Comparison of ENCODE assay signal across 9 mouse cellular contexts in the genomic region with DNA sequence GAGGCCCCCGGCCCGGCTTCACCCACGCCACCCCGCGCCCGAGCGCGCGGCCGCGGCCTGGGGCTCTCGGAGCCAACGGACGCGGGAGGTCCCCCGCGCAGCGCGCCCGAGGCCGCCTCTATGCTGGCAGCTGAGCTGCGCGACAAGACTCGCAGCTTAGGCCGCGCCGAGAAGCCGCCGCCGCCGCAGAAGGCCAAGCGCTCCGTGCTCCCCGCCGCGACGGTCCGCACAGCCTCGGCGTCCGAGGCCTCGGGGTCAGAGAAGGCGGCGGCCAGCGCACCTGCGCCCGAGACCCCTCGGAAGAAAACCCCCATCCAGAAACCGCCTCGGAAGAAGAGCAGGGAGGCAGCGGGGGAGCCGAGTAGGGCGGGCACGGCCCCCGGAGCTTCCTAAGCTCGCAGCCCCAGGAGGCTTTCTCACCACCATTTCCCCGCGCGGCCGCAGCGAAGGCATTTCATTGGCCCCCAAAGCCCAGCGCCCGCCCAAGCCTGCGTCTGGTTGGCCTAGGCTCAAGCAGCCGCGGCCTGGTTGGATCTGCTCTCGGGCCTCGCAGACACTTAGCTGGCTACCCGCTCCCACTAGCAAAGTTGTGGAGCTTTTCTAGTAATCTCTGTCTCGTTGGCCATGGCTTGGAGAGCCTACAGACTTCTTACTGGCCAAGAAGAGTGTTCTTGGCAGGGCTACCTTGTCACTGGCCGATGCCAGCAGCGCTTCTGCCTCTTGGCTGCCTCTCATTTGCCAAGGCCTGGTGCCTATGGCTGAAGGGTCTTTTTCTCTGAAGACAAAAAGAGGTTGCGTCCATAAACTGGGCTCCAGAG. TPM values are rescaled to one million over a fixed set of nuclear protein-coding genes. Genes with fewer than 3 reads are reported as not detected.
A peak's percentile ranks its signal among the peaks of the same experiment; 100 is the strongest.
DNase-seq lines count a peak whose midpoint lies in the region; ATAC-seq and TF ChIP-seq lines count a peak whose summit lies in the region.
"Had no signal": no experiment of that assay in that cellular context is flagged by ENCODE, and none has a peak within 500 bp of the region (broad histone marks: within the 10 kb centered on the region; RNA-seq: fewer than 3 reads in every experiment).

No protein-coding gene starts in this region.

- H3K4me1 ChIP-seq in forebrain, embryonic 15.5 days = peaks cover 56% of the 10 kb centered on the region
- peaks cover 40% of the 10 kb centered on the region for H3K4me1 ChIP-seq in liver, embryonic 15.5 days (replicated peaks)
- H3K4me1 ChIP-seq in neural tube, embryonic 13.5 days (replicated peaks) = peaks cover 63% of the 10 kb centered on the region
- H3K4me1 ChIP-seq in stomach, postnatal 0 days (replicated peaks; ENCODE audit: control insufficient read depth, insufficient read depth) = peaks cover 12% of the 10 kb centered on the region

- TF ChIP-seq CTCF in stomach, postnatal 0 days (IDR thresholded peaks at IDR 0.05; ENCODE audit: low read depth) = no peak

- DNase-seq in c-Kit-positive CD71-positive TER-119-positive erythroid progenitor cells, embryonic 14.5 days (ENCODE audit: low spot score) = peak; percentile 69
- peak; percentile 85 to 88 for DNase-seq in heart, postnatal 14 days
- DNase-seq in large intestine, adult 2 months (ENCODE audit: low read depth, low spot score) = peak; percentile 53
- peak; percentile 86 for DNase-seq in stomach, postnatal 0 days (ENCODE audit: low spot score)

- H3K27me3 ChIP-seq in forebrain, embryonic 15.5 days = peaks cover 40% of the 10 kb centered on the region
- H3K27me3 ChIP-seq in liver, embryonic 15.5 days = peaks cover 96% of the 10 kb centered on the region
- peaks cover 64% of the 10 kb centered on the region for H3K27me3 ChIP-seq in neural tube, embryonic 13.5 days
- no peaks in the 10 kb centered on the region for H3K27me3 ChIP-seq in stomach, postnatal 0 days (ENCODE audit: control insufficient read depth, insufficient read depth, low read length)

- no peak for TF ChIP-seq EP300 in stomach, postnatal 0 days (optimal IDR thresholded peaks at IDR 0.05)

- peak overlapping the region; percentile 85 for H3K9ac ChIP-seq in forebrain, embryonic 15.5 days (replicated peaks)
- H3K9ac ChIP-seq in liver, embryonic 15.5 days = peak overlapping the region; percentile 35; the same call in 1 of the 2 replicates
- peak overlapping the region; percentile 89 for H3K9ac ChIP-seq in neural tube, embryonic 13.5 days
- peak overlapping the region; percentile 56 for H3K9ac ChIP-seq in stomach, postnatal 0 days (ENCODE audit: low read length)

- H3K36me3 ChIP-seq in forebrain, embryonic 15.5 days = no peaks in the 10 kb centered on the region
- H3K36me3 ChIP-seq in liver, embryonic 15.5 days (replicated peaks) = no peaks in the 10 kb centered on the region
- no peaks in the 10 kb centered on the region for H3K36me3 ChIP-seq in neural tube, embryonic 13.5 days
- H3K36me3 ChIP-seq in stomach, postnatal 0 days (ENCODE audit: control insufficient read depth, insufficient read depth, low read length) = peaks cover 4% of the 10 kb centered on the region; the same call in 1 of the 2 replicates
- H3K36me3 ChIP-seq: G1E had no signal

- ATAC-seq in CD4-positive, CD25-positive, alpha-beta regulatory T cell, adult 4 months = peak; percentile 93
- peak; percentile 92 for ATAC-seq in forebrain, embryonic 15.5 days (replicated peaks)
- peak; percentile 68; the same call in 1 of the 2 replicates for ATAC-seq in liver, embryonic 15.5 days (ENCODE audit: insufficient read depth)
- peak; percentile 85 for ATAC-seq in neural tube, embryonic 13.5 days (ENCODE audit: low read depth)
- ATAC-seq in stomach, postnatal 0 days (ENCODE audit: low FRiP score, low TSS enrichment) = peak; percentile 58

- under 1% methylated on average over 72 of the region's 73 CpGs for WGBS in forebrain, embryonic 15.5 days
- WGBS in large intestine, adult 2 months = 14% methylated on average over 73 of the region's 73 CpGs
- 4% methylated on average over 73 of the region's 73 CpGs for whole genome bisulfite sequencing in liver, embryonic 15.5 days (ENCODE audit: insufficient replicate concordance)
- WGBS in neural tube, embryonic 13.5 days = 2% methylated on average over 73 of the region's 73 CpGs
- 26% methylated on average over 32 of the region's 73 CpGs for WGBS in stomach, postnatal 0 days

- H3K4me2 ChIP-seq in forebrain, embryonic 15.5 days (replicated peaks) = peak overlapping the region; percentile 96
- peak overlapping the region; percentile 81 for H3K4me2 ChIP-seq in liver, embryonic 15.5 days
- peak overlapping the region; percentile 89 for H3K4me2 ChIP-seq in neural tube, embryonic 13.5 days
- H3K4me2 ChIP-seq in stomach, postnatal 0 days (replicated peaks; ENCODE audit: low read depth) = peak overlapping the region; percentile 70

- H3K9me3 ChIP-seq in forebrain, embryonic 15.5 days = no peaks in the 10 kb centered on the region
- no peaks in the 10 kb centered on the region for H3K9me3 ChIP-seq in liver, embryonic 15.5 days (replicated peaks)
- H3K9me3 ChIP-seq in neural tube, embryonic 13.5 days = no peaks in the 10 kb centered on the region
- H3K9me3 ChIP-seq in stomach, postnatal 0 days (ENCODE audit: control insufficient read depth, low read length) = no peaks in the 10 kb centered on the region

- peak overlapping the region; percentile 93 for H3K27ac ChIP-seq in forebrain, embryonic 15.5 days (replicated peaks)
- H3K27ac ChIP-seq in liver, embryonic 15.5 days (replicated peaks) = no peak overlapping the region
- peak overlapping the region; percentile 86 for H3K27ac ChIP-seq in neural tube, embryonic 13.5 days (replicated peaks)
- H3K27ac ChIP-seq in stomach, postnatal 0 days (replicated peaks) = peak overlapping the region; percentile 58; the same call in 1 of the 2 replicates

- peak overlapping the region; percentile 75 for H3K4me3 ChIP-seq in forebrain, embryonic 15.5 days
- H3K4me3 ChIP-seq in liver, embryonic 15.5 days (replicated peaks) = peak overlapping the region; percentile 54
- peak overlapping the region; percentile 65 for H3K4me3 ChIP-seq in neural tube, embryonic 13.5 days
- H3K4me3 ChIP-seq in stomach, postnatal 0 days (ENCODE audit: low read depth, low read length) = peak overlapping the region; percentile 37

- intact Hi-C loops in heart, postnatal 14 days (cut with DNase I) = loop anchor here (5.0 kb wide), 1 partner anchor 170 kb away; no protein-coding TSS in a partner anchor

RNA-seq across cellular contexts. Expression of gene Scarf2, which starts 10.3 kb away (rescaled TPM):
- polyA plus RNA-seq in CD4-positive, CD25-positive, alpha-beta regulatory T cell, adult 4 months (2017; shearing (Covaris generic)) = not detected
- polyA plus RNA-seq in forebrain, embryonic 15.5 days (2015; fragmentation: Nextera tagmentation; extraction: Ambion mirVana) = 1.3 TPM in 2 replicates
- total RNA-seq in heart, postnatal 14 days (2021) = 10 to 100 TPM in 1 of 2 experiments, 1 to 10 TPM in 1; 9.8 to 10.2 TPM
- 10.5 and 14.0 TPM in 2 replicates for polyA plus RNA-seq in large intestine, adult 2 months (2012; rRNA removed)
- 1.0 and 1.8 TPM in 2 replicates for polyA plus RNA-seq in liver, embryonic 15.5 days (2015; fragmentation: Nextera tagmentation; extraction: Ambion mirVana)
- 3.4 and 3.7 TPM in 2 replicates for polyA plus RNA-seq in neural tube, embryonic 13.5 days (2015; fragmentation: Nextera tagmentation; extraction: Ambion mirVana)
- polyA plus RNA-seq in stomach, postnatal 0 days (2015; fragmentation: Nextera tagmentation; extraction: Ambion mirVana) = 7.8 and 10.7 TPM in 2 replicates
- total RNA-seq: G1E had no signal
- polyA plus RNA-seq: G1E had no signal

RNA-seq across cellular contexts. Expression of gene B830017H08Rik, which starts 25.5 kb away (rescaled TPM):
- not detected for polyA plus RNA-seq in CD4-positive, CD25-positive, alpha-beta regulatory T cell, adult 4 months (2017; shearing (Covaris generic))
- 0.93 and 1.3 TPM in 2 replicates for polyA plus RNA-seq in forebrain, embryonic 15.5 days (2015; fragmentation: Nextera tagmentation; extraction: Ambion mirVana)
- total RNA-seq in heart, postnatal 14 days (2021) = not detected
- polyA plus RNA-seq in large intestine, adult 2 months (2012; rRNA removed) = not detected in 2 replicates
- not detected in 2 replicates for polyA plus RNA-seq in liver, embryonic 15.5 days (2015; fragmentation: Nextera tagmentation; extraction: Ambion mirVana)
- 1.7 and 1.9 TPM in 2 replicates for polyA plus RNA-seq in neural tube, embryonic 13.5 days (2015; fragmentation: Nextera tagmentation; extraction: Ambion mirVana)
- not detected in 2 replicates for polyA plus RNA-seq in stomach, postnatal 0 days (2015; fragmentation: Nextera tagmentation; extraction: Ambion mirVana)

RNA-seq across cellular contexts. Expression of gene Car15, which starts 30.8 kb away (rescaled TPM):
- polyA plus RNA-seq in CD4-positive, CD25-positive, alpha-beta regulatory T cell, adult 4 months (2017; shearing (Covaris generic)) = 1 to 10 TPM; 4.1 to 5.2 TPM
- 4.8 and 5.7 TPM in 2 replicates for polyA plus RNA-seq in forebrain, embryonic 15.5 days (2015; fragmentation: Nextera tagmentation; extraction: Ambion mirVana)
- total RNA-seq in heart, postnatal 14 days (2021) = 1 to 10 TPM; 1.5 to 2.5 TPM
- polyA plus RNA-seq in large intestine, adult 2 months (2012; rRNA removed) = 8.8 and 11.0 TPM in 2 replicates
- 0.55 and 0.89 TPM in 2 replicates for polyA plus RNA-seq in liver, embryonic 15.5 days (2015; fragmentation: Nextera tagmentation; extraction: Ambion mirVana)
- polyA plus RNA-seq in neural tube, embryonic 13.5 days (2015; fragmentation: Nextera tagmentation; extraction: Ambion mirVana) = 3.2 and 5.8 TPM in 2 replicates
- 0.63 and 1.3 TPM in 2 replicates for polyA plus RNA-seq in stomach, postnatal 0 days (2015; fragmentation: Nextera tagmentation; extraction: Ambion mirVana)

RNA-seq across cellular contexts. Expression of gene Klhl22, which starts 48.0 kb away (rescaled TPM):
- 10 to 100 TPM; 15.6 to 30.9 TPM for polyA plus RNA-seq in CD4-positive, CD25-positive, alpha-beta regulatory T cell, adult 4 months (2017; shearing (Covaris generic))
- polyA plus RNA-seq in forebrain, embryonic 15.5 days (2015; fragmentation: Nextera tagmentation; extraction: Ambion mirVana) = 69.7 and 72.1 TPM in 2 replicates
- 10 to 100 TPM; 18.2 to 21.7 TPM for total RNA-seq in heart, postnatal 14 days (2021)
- 38.5 and 51.9 TPM in 2 replicates for polyA plus RNA-seq in large intestine, adult 2 months (2012; rRNA removed)
- 13.0 and 14.3 TPM in 2 replicates for polyA plus RNA-seq in liver, embryonic 15.5 days (2015; fragmentation: Nextera tagmentation; extraction: Ambion mirVana)
- polyA plus RNA-seq in neural tube, embryonic 13.5 days (2015; fragmentation: Nextera tagmentation; extraction: Ambion mirVana) = 76.2 and 77.1 TPM in 2 replicates
- 32.0 and 34.0 TPM in 2 replicates for polyA plus RNA-seq in stomach, postnatal 0 days (2015; fragmentation: Nextera tagmentation; extraction: Ambion mirVana)
- polyA plus RNA-seq: G1E had no signal

Comparison
In these comparisons a context has a peak if more than half of its experiments do, and no peak if none do; other contexts are left out.
1. H3K9ac ChIP-seq: peak in every context shown above with its lines; median percentile 89 in neural tube, embryonic 13.5 days; 85 in forebrain, embryonic 15.5 days; 56 in stomach, postnatal 0 days; 35 in liver, embryonic 15.5 days.